Mouse (Mus musculus): ENCODE measurements at regions not wholly inside any gene's neighbourhood (a gene's known extent, or its start where the extent isn't known, plus 50 kb on each side); places are given as distances from the start of the nearest gene placed in this dataset.

DNA sequence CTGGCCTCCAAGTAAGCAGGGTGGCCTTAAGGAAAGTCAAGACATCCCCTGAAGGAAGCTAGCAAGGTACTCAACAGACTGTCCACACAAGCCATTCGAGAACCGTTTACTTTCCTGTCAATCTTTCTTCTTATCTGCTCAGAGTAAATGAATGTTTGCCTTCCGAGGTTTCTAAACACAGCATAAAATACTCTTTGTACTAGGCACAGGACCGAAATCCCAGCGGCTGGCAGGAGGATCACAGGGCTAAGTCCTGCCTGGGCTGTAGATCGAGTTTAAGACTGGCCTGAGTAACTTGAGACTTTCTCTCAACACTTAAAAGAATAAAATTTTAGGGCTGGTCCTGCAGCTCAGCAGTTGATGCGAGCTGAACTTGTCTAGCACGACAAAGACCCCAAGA is 175.9 kb downstream of the Bcl2l11 start:
- DNase-seq (ENCODE audit: low read depth, low spot score) = no peak

- DNase-seq (ENCODE audit: low read depth, low spot score) = no peak
Observed at GRCm38 (mm10) chr2:128304063-128304712, 178.3 kb downstream of the Bcl2l11 start.

GRCm38 (mm10) chr2:128306693-128307092 is 180.9 kb downstream of the Bcl2l11 start:
- DNase-seq (ENCODE audit: low read depth, low spot score) = no peak

DNA sequence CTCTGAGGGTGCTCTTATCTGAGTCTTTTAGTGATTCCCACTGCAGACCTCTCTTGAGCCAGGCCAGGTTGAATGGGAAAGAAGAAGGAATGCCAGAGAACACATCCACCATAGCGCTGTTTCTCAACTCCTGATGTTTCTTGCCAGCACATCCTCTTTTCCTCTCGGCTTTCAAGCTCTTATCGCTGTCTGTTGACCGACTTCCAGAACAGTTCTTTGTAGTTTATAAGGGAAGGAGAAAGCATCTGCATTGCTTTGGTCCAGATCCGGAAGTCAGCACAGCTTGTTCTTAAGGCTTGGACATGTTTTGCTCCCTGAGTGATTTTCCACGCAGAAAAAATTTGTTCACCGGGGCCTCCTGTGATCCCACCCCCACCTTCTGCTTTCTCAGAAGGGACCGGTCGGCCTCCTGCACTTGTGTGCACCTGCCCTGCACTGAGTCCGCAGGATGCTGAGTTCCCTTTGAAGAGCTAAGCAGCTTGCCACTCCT is 183.7 kb downstream of the Bcl2l11 start:
- DNase-seq (ENCODE audit: low read depth, low spot score) = no peak

DNA sequence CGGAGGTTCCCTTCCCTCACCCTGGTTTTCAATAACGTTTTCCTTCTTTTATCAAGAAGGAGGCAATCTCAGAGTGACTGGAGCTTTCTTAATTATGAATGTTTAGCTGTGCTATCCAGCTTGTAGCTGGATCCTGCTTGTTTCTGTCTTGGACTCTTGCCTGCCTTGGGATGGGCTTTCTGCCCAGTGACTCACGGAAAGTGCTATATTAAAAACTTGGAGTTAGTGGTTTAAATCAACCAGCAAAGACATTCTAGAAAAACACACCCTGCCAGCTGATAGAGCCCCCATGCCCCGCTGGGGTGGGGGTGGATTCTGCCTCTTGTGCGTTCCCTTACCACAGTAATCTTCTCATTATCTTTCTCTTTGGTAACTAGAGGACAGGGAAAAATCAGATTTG is 184.2 kb downstream of the Bcl2l11 start:
- no peak for DNase-seq (ENCODE audit: low read depth, low spot score)

DNA sequence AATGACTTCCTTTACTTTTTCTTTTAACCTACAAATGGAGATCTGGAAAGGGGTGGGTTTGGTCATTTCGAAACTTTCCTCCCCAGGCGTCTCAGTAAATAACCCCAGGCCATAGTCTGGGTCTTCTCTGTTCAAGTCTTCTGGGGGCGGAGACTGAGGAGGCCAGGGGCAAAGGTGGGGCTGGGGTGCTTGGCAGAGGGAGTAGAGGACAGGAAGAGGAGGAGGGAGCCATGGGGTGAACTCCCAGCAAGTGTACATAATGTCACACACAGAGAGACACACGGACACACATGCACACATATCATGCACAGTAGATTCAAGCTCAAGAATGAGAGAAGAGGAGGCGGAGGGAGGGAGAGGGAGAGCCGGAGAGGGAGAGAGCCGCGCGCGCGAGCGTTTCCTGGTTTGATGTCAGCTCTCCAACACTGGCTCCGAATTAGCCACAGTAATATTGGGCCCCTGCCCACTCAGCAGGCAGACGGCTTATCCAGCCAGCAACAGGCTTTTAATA is 186.3 kb downstream of the Bcl2l11 start:
- DNase-seq (ENCODE audit: low read depth, low spot score) = no peak

- no peak for DNase-seq (ENCODE audit: low read depth, low spot score)
Observed at GRCm38 (mm10) chr2:128312659-128313581, 187.1 kb downstream of the Bcl2l11 start.

GRCm38 (mm10) chr2:128313582-128313918 is 187.7 kb downstream of the Bcl2l11 start:
- DNase-seq (ENCODE audit: low read depth, low spot score) = no peak

DNA sequence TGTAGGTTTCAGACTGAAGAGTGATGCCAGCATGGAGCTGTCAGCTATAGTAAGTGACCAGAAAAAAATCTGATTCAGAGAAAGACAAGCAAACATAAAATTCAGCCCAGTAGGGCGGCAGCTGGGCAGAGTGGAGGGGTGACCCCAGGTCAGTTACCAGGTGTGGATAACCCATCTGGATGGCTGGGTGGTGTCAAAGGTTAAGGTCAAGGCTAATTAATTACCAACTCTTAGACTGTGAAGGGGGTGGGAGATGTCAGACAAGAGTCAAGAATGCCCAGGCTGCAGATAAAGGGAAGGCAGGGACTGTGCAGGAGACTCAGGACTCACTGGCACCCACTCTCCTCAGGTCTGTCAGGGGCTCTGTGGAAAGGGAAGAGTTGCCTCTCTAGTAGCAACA is 188.1 kb downstream of the Bcl2l11 start:
- DNase-seq (ENCODE audit: low read depth, low spot score) = no peak

GRCm38 (mm10) chr2:128316516-128316915 is 190.7 kb downstream of the Bcl2l11 start:
- DNase-seq (ENCODE audit: low read depth, low spot score) = no peak

- no peak for DNase-seq (ENCODE audit: low read depth, low spot score)
Observed at GRCm38 (mm10) chr2:128318266-128318665, 192.4 kb downstream of the Bcl2l11 start.

DNA sequence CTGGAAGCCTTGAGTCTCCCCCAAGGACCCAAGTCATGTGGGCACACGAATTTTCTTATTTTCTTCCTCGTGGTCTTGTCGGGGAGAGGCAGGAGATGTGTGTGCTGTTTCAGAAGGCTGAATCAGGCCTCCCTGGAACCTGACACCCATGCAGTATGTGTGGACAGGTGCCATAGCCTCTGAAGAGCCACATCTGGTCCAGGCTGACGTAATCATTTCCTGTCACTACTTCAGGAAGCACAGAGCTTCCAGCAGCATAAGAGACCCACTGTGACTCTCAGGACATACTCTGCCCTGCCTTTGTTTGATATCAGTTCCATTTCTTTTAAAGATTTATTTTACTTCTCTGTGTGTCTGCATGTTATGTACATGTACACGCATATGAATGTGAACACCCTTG is 193.1 kb downstream of the Bcl2l11 start:
- no peak for DNase-seq (ENCODE audit: low read depth, low spot score)

DNA sequence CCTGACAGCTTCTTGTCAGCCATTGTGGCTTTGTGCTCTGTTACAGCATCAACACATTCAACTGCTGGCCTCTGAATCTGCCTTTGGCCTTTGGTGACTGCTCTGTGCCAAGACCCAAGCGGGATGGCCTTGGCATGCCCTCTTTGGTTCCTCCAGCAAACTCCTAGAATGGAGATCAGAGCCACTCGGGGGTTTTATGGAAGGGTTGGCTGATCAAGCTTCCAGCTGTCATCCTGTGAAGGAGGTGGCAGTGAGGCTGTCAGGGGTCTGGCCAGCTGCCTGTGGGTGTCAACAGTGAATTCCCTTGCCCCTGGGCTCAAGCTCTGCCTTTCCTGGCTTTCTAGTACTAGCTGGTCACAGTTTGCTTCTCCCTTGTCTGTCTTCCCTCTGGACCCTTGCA is 195.6 kb downstream of the Bcl2l11 start:
- DNase-seq (ENCODE audit: low read depth, low spot score) = no peak

GRCm38 (mm10) chr2:128324256-128325096 is 198.6 kb downstream of the Bcl2l11 start:
- no peak for DNase-seq (ENCODE audit: low read depth, low spot score)

DNA sequence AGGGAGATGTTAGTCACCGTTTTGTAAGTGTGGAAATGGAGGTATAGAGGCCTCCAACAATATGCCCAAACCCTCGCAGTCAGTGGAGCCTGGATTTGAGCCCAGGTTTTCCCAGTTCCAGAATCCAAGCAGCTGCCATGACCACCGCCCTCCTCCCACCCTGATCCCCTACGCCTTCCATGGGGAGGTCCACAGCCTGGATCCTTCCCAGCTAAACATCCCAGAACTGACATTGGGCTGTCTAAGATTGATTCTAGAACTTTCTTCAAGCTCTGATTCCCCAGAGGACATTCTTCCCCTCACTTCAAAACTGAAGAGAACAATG is 199.2 kb downstream of the Bcl2l11 start:
- no peak for DNase-seq (ENCODE audit: low read depth, low spot score)

DNA sequence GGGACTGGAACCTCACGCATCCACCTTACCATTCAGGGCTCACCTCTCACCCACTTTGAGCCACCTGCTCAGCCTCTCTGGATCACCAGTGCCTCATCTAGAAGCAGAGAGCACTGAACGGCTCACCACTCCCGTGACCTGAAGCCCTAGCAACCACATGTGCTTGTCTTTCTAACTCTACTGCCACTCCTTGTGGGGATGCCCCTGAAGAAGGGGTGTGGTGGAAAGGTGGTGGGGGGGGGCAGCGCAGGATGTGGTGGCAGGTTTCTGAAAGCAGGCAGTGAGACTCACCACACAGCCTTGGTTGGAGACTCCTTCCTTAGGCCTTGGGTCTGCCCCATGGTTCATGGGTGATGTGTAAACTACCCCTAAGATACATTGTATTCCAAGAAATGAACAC is 199.6 kb downstream of the Bcl2l11 start:
- DNase-seq (ENCODE audit: low read depth, low spot score) = no peak

- DNase-seq (ENCODE audit: low read depth, low spot score) = no peak
Observed at GRCm38 (mm10) chr2:128330833-128331232, 205.0 kb downstream of the Bcl2l11 start.

DNA sequence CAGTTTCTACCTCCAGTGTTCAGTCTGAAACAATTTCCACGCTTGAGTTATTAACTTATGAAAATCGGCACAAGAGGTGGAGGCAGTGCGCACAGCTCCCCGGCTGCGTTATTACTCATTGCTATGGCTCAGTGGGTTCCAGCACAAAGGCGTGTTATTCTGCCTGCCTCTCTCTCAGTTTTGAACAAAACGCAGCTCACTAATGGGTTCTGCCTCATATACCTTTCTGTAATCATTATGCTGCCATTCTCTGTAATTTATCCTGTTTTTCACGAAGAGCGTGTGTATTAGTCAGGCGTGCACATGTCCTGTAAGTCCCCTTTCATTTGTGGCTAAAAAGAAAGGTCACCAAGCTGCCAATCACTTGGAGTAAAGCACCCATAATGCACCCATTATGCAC is 205.4 kb downstream of the Bcl2l11 start:
- no peak for DNase-seq (ENCODE audit: low read depth, low spot score)

DNA sequence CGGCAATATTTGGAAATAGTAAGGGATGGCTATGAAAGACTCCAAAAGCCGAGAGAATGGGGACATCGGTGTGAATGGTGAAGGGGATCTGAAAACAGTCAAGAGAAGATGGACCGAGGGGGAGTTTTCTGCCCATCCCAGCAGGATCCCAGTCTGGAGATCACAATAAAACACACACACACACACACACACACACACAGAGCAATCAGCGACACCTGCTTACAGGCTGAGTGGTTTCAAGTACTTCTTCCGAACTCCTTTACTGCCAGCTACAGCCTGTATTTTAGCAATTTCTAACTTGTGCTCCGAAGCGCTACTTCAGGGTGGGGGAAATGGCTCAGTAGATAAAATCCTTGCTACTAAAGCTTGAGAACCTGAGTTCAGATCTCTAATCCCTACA is 205.8 kb downstream of the Bcl2l11 start:
- no peak for DNase-seq (ENCODE audit: low read depth, low spot score)

- no peak for DNase-seq (ENCODE audit: low read depth, low spot score)
Observed at GRCm38 (mm10) chr2:128333401-128334142, 207.7 kb downstream of the Bcl2l11 start.

GRCm38 (mm10) chr2:128334143-128334470 is 208.3 kb downstream of the Bcl2l11 start:
- DNase-seq (ENCODE audit: low read depth, low spot score) = no peak

Data from c-Kit-negative CD71-positive TER-119-positive erythroid progenitor cells, embryonic 14.5 days (primary cell).